Mouse (Mus musculus) lung, embryonic 16.5 days (tissue): ENCODE measurements around the gene Ptp4a2. TPM values are rescaled to one million over a fixed set of nuclear protein-coding genes. Genes with fewer than 3 reads are reported as not detected.
"Not testable (repeated sequence)": the region's sequence is repeated elsewhere in the genome, so short reads cannot be mapped to it uniquely, and the experiment has no call there.

Experiments
- ATAC-seq: fragments of 200-750 bp; cut with Nextera tagmentation; 2 replicates; pipeline ENCODE4 v1.8.0; 2017; ENCODE audit warnings: low read depth, mild to moderate bottlenecking, moderate library complexity
- H3K27ac ChIP-seq: fragments of 300-500 bp; sonication (generic); 2 replicates; pipeline ENCODE4 v1.5.1; 2014; ENCODE audit warnings: mild to moderate bottlenecking, control low read depth, low read length
- H3K27me3 ChIP-seq: fragments of 300-500 bp; sonication (generic); 2 replicates; pipeline ENCODE4 v1.6.1; 2014; ENCODE audit warnings: low read depth, low read length, mixed read lengths; ENCODE audit not compliant: control insufficient read depth, insufficient read depth
- H3K36me3 ChIP-seq: fragments of 300-500 bp; sonication (generic); 2 replicates; pipeline ENCODE4 v1.6.1; 2014; ENCODE audit warnings: low read length; ENCODE audit not compliant: control insufficient read depth, insufficient read depth
- H3K4me1 ChIP-seq: fragments of 300-500 bp; sonication (generic); replicated peaks from 2 replicates; pipeline ENCODE4 v1.6.1; 2014; ENCODE audit warnings: low read length, mixed read lengths; ENCODE audit not compliant: control insufficient read depth, insufficient read depth
- H3K4me2 ChIP-seq: fragments of 300-500 bp; sonication (generic); 2 replicates; pipeline ENCODE4 v1.6.1; 2014; ENCODE audit warnings: low read depth, low read length, control low read depth
- H3K4me3 ChIP-seq: fragments of 300-500 bp; sonication (generic); 2 replicates; pipeline ENCODE4 v1.5.1; 2014; ENCODE audit warnings: mild to moderate bottlenecking, low read length, control low read depth
- H3K9ac ChIP-seq: fragments of 300-500 bp; sonication (generic); 2 replicates; pipeline ENCODE4 v1.6.1; 2014; ENCODE audit warnings: low read length, control low read depth
- H3K9me3 ChIP-seq: fragments of 300-500 bp; sonication (generic); 2 replicates; pipeline ENCODE4 v1.6.1; 2016; ENCODE audit warnings: low read length; ENCODE audit not compliant: control insufficient read depth
- WGBS: fragments of 180-500 bp; shearing (Covaris S2); extraction: QIAGEN DNeasy Blood & Tissue Kit; methylation state at CpG from one replicate; pipeline ENCODE4 v1.1.7; 2014; 5-methylcytosine and 5-hydroxymethylcytosine counted together
- microRNA-seq: library from miRNA; unstranded; fragments of <30 nt; microRNA quantifications from one replicate; pipeline ENCODE4, GENCODE M21; 2016
- polyA plus RNA-seq: library from polyadenylated mRNA; unstranded; fragments of >200 nt; fragmentation: Nextera tagmentation; extraction: Ambion mirVana; gene quantifications from 2 replicates; pipeline ENCODE4 v1.2.1, GENCODE M21; 2015

The Ptp4a2 gene
- polyA plus RNA-seq, 1 experiment from 2014 or later = 330 TPM

DNA sequence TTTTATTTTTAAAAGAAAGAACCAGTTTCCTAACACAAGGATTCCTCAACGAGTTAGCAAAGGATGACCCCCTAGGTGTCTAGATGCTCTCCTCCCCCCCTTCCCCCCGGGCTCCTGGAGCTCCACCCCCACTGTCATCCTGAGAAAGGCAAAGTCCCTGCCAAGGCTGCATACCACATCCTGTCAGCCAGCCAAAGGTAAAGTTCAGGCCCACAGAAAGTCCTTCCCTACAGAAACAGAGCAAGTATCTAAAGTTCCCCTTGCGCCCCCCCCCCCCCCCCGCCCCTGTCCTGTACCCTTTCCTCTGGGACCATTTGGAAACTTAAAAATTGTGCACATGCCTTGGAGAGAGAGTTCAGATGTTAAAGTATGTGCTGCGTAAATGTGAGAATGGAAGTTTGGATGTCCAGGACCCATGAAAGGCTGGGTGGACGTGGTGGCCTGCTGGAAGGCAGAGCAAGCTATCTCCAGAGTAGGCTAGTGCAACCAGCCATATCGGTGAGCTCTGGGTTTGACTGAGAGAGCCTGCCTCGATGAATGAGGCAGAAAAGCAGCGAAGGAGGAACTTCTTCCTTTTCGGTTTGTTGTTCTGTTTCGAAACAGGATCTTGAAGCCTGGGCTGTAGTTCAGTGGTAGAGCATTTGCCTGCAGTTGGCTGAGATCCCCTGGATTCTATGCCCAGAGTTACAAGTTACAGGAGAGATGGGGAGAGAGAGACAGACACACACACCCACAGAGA, 71.7 kb downstream of the Ptp4a2 start:
- H3K27ac ChIP-seq = peak overlapping the region; percentile 85
- H3K9me3 ChIP-seq = no peaks in the 10 kb centered on the region
- H3K4me2 ChIP-seq = peak overlapping the region; percentile 48
- no peaks in the 10 kb centered on the region for H3K27me3 ChIP-seq
- WGBS = 18% methylated on average over 10 of the region's 11 CpGs
- H3K36me3 ChIP-seq = no peaks in the 10 kb centered on the region
- peaks cover 15% of the 10 kb centered on the region for H3K4me1 ChIP-seq
- peak overlapping the region; percentile 62 for H3K9ac ChIP-seq
- H3K4me3 ChIP-seq = peak overlapping the region; percentile 19
- peak; percentile 76 for ATAC-seq

DNA sequence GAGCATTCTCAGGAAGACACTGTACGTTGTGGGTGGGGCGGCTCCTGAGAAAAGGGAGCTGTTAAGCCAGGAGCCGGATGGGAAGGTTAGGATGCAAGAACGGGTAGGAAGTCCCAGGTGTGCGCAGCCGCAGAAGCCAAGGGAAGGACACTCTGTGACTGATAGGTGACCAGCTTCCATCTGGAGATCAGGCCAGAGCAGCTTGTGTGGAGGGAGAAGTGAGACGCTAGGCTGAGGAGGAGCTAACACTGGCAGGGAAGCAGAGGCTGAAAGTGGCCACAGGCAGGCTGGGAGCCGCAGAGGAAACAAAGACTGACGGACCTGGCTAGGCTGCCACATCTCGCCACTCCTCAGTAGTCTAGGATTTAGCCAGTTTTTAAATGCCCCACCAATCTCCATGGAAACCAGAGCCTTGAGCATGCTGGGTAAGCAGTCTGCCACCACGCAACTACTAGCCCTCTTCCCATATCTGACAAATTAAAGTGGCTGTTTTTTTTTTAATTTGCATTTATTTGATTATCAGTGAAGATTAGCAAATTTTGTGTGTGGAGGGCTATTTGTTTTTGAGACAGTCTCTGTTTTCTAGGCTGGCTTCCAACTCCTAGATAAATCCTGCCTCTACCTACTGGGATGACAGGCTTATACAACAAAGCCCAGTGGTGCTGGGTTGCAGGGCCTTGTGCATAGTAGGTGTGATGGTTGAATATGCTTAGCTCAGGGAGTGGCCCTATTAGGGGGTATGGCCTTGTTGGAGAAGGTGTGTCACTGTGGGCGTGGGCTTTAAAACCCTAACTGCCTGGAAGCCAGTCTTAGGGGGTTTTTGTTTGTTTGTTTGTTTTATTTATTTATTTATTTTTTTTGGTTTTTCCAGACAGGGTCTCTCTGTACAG, 73.3 kb downstream of the Ptp4a2 start:
- Histone ChIP-seq H3K9me3 (no peaks in the 10 kb centered on the region), H3K4me3 (no peak overlapping the region), H3K36me3 (no peaks in the 10 kb centered on the region), H3K9ac (no peak overlapping the region), H3K4me2 (no peak overlapping the region), H3K27ac (no peak overlapping the region), H3K4me1 (peaks cover 13% of the 10 kb centered on the region), H3K27me3 (no peaks in the 10 kb centered on the region)
- 63% methylated on average over 12 of the region's 12 CpGs for WGBS
- ATAC-seq = 0 out of 2 replicates have a peak, but pooled peaks have one; percentile 23

DNA sequence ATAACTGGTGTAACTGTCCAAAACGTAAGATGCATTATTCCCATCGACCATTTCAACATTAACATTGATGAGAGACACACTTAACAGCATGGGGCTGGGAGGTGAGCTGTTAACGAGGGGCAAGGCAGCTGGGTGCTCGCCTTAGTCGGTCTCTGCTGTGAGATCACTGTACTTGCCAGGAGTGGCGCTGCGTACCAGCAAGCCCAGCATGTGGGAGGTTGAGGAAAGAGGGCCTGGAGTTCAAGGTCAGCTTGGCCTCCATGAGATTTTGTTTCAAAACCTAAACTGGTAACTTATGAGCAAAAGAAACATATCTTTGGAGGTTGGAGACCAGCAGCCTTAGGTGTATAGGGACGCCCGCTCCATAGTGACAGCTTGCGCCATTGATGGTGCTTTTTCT, 78.6 kb downstream of the Ptp4a2 start:
- Histone ChIP-seq H3K9me3 (no peaks in the 10 kb centered on the region), H3K36me3 (no peaks in the 10 kb centered on the region)
- 83% methylated on average over 10 of the region's 10 CpGs for WGBS

DNA sequence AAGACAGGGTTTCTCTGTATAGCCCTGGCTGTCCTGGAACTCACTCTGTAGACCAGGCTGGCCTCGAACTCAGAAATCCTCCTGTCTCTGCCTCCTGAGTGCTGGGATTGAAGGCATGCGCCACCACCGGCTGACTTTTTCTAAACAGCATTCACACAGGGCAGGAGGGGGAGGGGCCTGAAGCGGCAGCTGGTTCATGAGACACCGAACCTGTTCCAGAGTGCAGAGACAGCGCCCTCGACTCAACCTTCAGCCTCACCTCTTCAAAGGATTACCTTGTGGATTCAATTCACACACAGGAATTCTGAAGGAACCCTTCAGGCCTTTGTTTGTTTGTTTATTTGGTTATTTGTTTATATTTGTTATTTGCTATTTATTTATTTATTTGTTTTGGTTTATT, 79.1 kb downstream of the Ptp4a2 start:
- Histone ChIP-seq H3K4me2 (no peak overlapping the region), H3K9me3 (no peaks in the 10 kb centered on the region), H3K36me3 (no peaks in the 10 kb centered on the region), H3K27me3 (no peaks in the 10 kb centered on the region), H3K27ac (no peak overlapping the region), H3K4me1 (no peaks in the 10 kb centered on the region), H3K9ac (no peak overlapping the region), H3K4me3 (no peak overlapping the region)
- ATAC-seq = no peak
- WGBS = 81% methylated on average over 7 of the region's 7 CpGs

More for the DNA sequence above, 78.6 kb downstream of the Ptp4a2 start:
- Histone ChIP-seq H3K4me2 (no peak overlapping the region), H3K4me3 (no peak overlapping the region), H3K27me3 (no peaks in the 10 kb centered on the region), H3K27ac (no peak overlapping the region), H3K9ac (no peak overlapping the region), H3K4me1 (no peaks in the 10 kb centered on the region)
- no peak for ATAC-seq

DNA sequence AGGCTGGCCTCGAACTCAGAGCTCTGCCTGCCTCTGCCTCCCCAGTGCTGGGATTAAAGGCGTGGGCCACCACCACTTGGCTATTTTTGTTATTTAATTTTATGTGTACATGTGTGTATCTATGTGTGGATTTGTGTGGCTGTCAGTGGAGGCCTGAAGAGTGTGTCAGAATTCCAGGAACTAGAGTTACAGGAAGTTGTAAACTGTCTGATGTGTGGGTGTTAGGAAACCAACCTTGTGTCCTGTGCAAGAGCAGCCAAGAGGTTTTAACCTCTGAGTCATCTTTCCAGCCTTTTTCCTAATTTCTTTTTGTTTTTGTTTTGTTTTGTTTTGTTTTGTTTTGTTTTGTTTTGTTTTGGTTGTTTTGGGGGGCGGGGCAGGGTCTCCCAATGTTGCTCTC, 83.8 kb downstream of the Ptp4a2 start:
- Histone ChIP-seq H3K27me3 (no peaks in the 10 kb centered on the region), H3K4me2 (no peak overlapping the region), H3K9ac (no peak overlapping the region), H3K9me3 (no peaks in the 10 kb centered on the region), H3K4me1 (no peaks in the 10 kb centered on the region), H3K27ac (no peak overlapping the region), H3K36me3 (no peaks in the 10 kb centered on the region), H3K4me3 (no peak overlapping the region)
- WGBS = 88% methylated on average over 3 of the region's 3 CpGs
- ATAC-seq = no peak

DNA sequence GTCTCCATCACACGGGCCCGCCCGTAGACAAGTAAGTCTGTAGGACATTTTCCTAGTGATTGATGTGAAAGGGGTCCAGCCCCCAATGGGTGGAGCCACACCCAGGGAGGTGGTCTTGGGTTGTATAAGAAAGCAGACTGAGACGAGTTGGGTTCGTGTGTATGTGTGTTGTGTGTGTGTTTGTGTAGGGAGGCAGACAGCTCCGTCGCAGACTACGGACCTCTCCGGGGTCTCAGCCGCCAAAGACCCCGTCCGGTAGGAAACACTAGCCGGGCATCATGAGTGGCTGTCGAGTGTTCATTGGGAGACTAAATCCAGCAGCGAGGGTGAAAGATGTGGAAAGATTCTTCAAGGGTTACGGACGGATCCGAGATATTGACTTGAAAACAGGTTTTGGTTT, 87.8 kb downstream of the Ptp4a2 start:
- H3K4me3 ChIP-seq = not testable (repeated sequence)
- WGBS = 92% methylated on average over 18 of the region's 18 CpGs

More for the DNA sequence above, 87.8 kb downstream of the Ptp4a2 start:
- not testable (repeated sequence) for H3K4me1 ChIP-seq, H3K9me3 ChIP-seq, H3K4me2 ChIP-seq, H3K27ac ChIP-seq, ATAC-seq, H3K36me3 ChIP-seq, H3K9ac ChIP-seq, H3K27me3 ChIP-seq

Small RNA genes lying within 50 kb of the gene (microRNA-seq; reads per million reads assigned to microRNA genes)
- gene Gm28017 = not detected

Other genes starting within 250 kb of the Ptp4a2 start
- gene Lck, start 237.6 kb upstream of the Ptp4a2 start, polyA plus RNA-seq = 10.7 and 26.5 TPM in 2 replicates
- gene Fam167b, start 232.7 kb upstream of the Ptp4a2 start, polyA plus RNA-seq = 5.3 and 6.3 TPM in 2 replicates
- gene Eif3i, start 210.6 kb upstream of the Ptp4a2 start, polyA plus RNA-seq = 229 and 231 TPM in 2 replicates
- gene Tmem234, start 210.6 kb upstream of the Ptp4a2 start, polyA plus RNA-seq = 190 and 198 TPM in 2 replicates
- gene Dcdc2b, start 197.0 kb upstream of the Ptp4a2 start, polyA plus RNA-seq = 3.8 TPM in 2 replicates
- 29.3 and 29.7 TPM in 2 replicates for gene Iqcc, start 192.1 kb upstream of the Ptp4a2 start, polyA plus RNA-seq
- gene Ccdc28b, start 187.3 kb upstream of the Ptp4a2 start, polyA plus RNA-seq = 65.8 and 71.1 TPM in 2 replicates
- 80.4 and 82.6 TPM in 2 replicates for gene Txlna, start 170.2 kb upstream of the Ptp4a2 start, polyA plus RNA-seq
- gene Kpna6, start 138.5 kb upstream of the Ptp4a2 start, polyA plus RNA-seq = 15.8 and 18.2 TPM in 2 replicates
- gene Tmem39b, start 114.4 kb upstream of the Ptp4a2 start, polyA plus RNA-seq = 10.5 and 13.4 TPM in 2 replicates
- 84.3 and 93.1 TPM in 2 replicates for gene Khdrbs1, start 68.9 kb upstream of the Ptp4a2 start, polyA plus RNA-seq
- gene Spocd1, start 118.0 kb downstream of the Ptp4a2 start, polyA plus RNA-seq = not detected in 2 replicates
- gene Adgrb2, start 173.7 kb downstream of the Ptp4a2 start, polyA plus RNA-seq = 0.40 and 1.0 TPM in 2 replicates
- 44.5 and 50.1 TPM in 2 replicates for gene Col16a1, start 236.6 kb downstream of the Ptp4a2 start, polyA plus RNA-seq